Mouse (Mus musculus) CD4-positive naive resting alpha-beta T cell, adult 57 days (primary cell): ENCODE data around the gene Cdadc1. TPM values are rescaled to one million over a fixed set of nuclear protein-coding genes. Genes with fewer than 3 reads are reported as not detected.

Experiments used
- total RNA-seq: library from RNA; stranded (reverse); gene quantifications from one replicate; pipeline ENCODE4 v1.2.4, GENCODE M21; 2023

Cdadc1 gene
- 41.7 TPM for total RNA-seq

GRCm38 (mm10) chr14:59597398-59598259, at the start of gene Cdadc1:
Gene Cdadc1 (minus strand): TSS chr14:59597959.

GRCm38 (mm10) chr14:59625158-59625805, 27.5 kb upstream of the Cdadc1 start, which contains the start of gene Shisa2:
Gene Shisa2 (plus strand): TSS chr14:59625308.

Other genes starting within 250 kb of the Cdadc1 start
- 8.4 TPM for gene Phf11d, start 232.5 kb downstream of the Cdadc1 start, total RNA-seq
- gene Phf11c, start 202.6 kb downstream of the Cdadc1 start, total RNA-seq = 13.4 TPM
- gene Setdb2, start 157.1 kb downstream of the Cdadc1 start, total RNA-seq = 37.7 TPM
- 28.3 TPM for gene Cab39l, start 157.0 kb downstream of the Cdadc1 start, total RNA-seq
- not detected for gene Shisa2, start 27.3 kb upstream of the Cdadc1 start, total RNA-seq